Mouse (Mus musculus) forebrain, embryonic 11.5 days (tissue): Measurements from ENCODE around the gene Iqsec1. TPM values are rescaled to one million over a fixed set of nuclear protein-coding genes. Genes with fewer than 3 reads are reported as not detected.
"Not testable (repeated sequence)": the region's sequence is repeated elsewhere in the genome, so short reads cannot be mapped to it uniquely, and the experiment has no call there.

Experiments
- ATAC-seq: fragments of 200-750 bp; cut with Nextera tagmentation; replicated peaks from 2 replicates; pipeline ENCODE4 v1.8.0; 2017; ENCODE audit warnings: moderate TSS enrichment; ENCODE audit not compliant: low FRiP score
- DNase-seq: peaks from one replicate; pipeline ENCODE4 v3.0.0-alpha.2; 2017; ENCODE audit warnings: low spot score
- H3K27ac ChIP-seq: fragments of 300-500 bp; sonication (generic); 2 replicates; pipeline ENCODE4 v1.5.1; 2014; ENCODE audit warnings: low read depth, low read length
- H3K27me3 ChIP-seq: fragments of 300-500 bp; sonication (generic); 2 replicates; pipeline ENCODE4 v1.6.1; 2014; ENCODE audit warnings: mild to moderate bottlenecking, low read length, mixed read lengths; ENCODE audit not compliant: control insufficient read depth, insufficient read depth
- H3K36me3 ChIP-seq: fragments of 300-500 bp; sonication (generic); 2 replicates; pipeline ENCODE4 v1.6.1; 2014; ENCODE audit warnings: mild to moderate bottlenecking, low read length, moderate library complexity, mixed read lengths; ENCODE audit not compliant: control insufficient read depth, insufficient read depth
- H3K4me1 ChIP-seq: fragments of 300-500 bp; sonication (generic); replicated peaks from 2 replicates; pipeline ENCODE4 v1.6.1; 2014; ENCODE audit warnings: low read length, mixed read lengths; ENCODE audit not compliant: control insufficient read depth, insufficient read depth
- H3K4me2 ChIP-seq: fragments of 300-500 bp; sonication (generic); 2 replicates; pipeline ENCODE4 v1.6.1; 2014; ENCODE audit warnings: low read depth, mild to moderate bottlenecking, low read length, moderate library complexity, mixed read lengths; ENCODE audit not compliant: severe bottlenecking
- H3K4me3 ChIP-seq: fragments of 300-500 bp; sonication (generic); 2 replicates; pipeline ENCODE4 v1.5.1; 2014; ENCODE audit warnings: low read depth, low read length
- H3K9ac ChIP-seq: fragments of 300-500 bp; sonication (generic); 2 replicates; pipeline ENCODE4 v1.6.1; 2014; ENCODE audit warnings: low read length
- H3K9me3 ChIP-seq: fragments of 300-500 bp; sonication (generic); 2 replicates; pipeline ENCODE4 v1.6.1; 2016; ENCODE audit warnings: low read length, mixed read lengths; ENCODE audit not compliant: control insufficient read depth
- WGBS: fragments of 180-500 bp; shearing (Covaris S2); extraction: QIAGEN DNeasy Blood & Tissue Kit; methylation state at CpG from one replicate; pipeline ENCODE4 v1.1.7; 2014; 5-methylcytosine and 5-hydroxymethylcytosine counted together
- polyA plus RNA-seq: library from polyadenylated mRNA; unstranded; fragments of >200 nt; fragmentation: Nextera tagmentation; extraction: Ambion mirVana; gene quantifications from 2 replicates; pipeline ENCODE4 v1.2.1, GENCODE M21; 2014

The Iqsec1 gene
- polyA plus RNA-seq, 1 experiment from 2014 or later, result 15.0 TPM

GRCm38 (mm10) chr6:90656344-90656850 is 332.1 kb downstream of the Iqsec1 start:
- H3K27me3 ChIP-seq, H3K36me3 ChIP-seq, H3K9me3 ChIP-seq, H3K4me1 ChIP-seq, H3K27ac ChIP-seq, ATAC-seq, H3K4me2 ChIP-seq, DNase-seq, H3K4me3 ChIP-seq, H3K9ac ChIP-seq: not testable (repeated sequence)
- 76% methylated on average over 2 of the region's 2 CpGs for WGBS

GRCm38 (mm10) chr6:90653736-90654135 is 334.7 kb downstream of the Iqsec1 start:
- WGBS, result 59% methylated on average over 2 of the region's 2 CpGs
- H3K27me3 ChIP-seq, result no peaks in the 10 kb centered on the region
- no peak overlapping the region for H3K4me2 ChIP-seq
- no peak overlapping the region for H3K4me3 ChIP-seq
- H3K9ac ChIP-seq, result no peak overlapping the region
- no peak for ATAC-seq
- H3K27ac ChIP-seq, result no peak overlapping the region
- no peaks in the 10 kb centered on the region for H3K9me3 ChIP-seq
- H3K36me3 ChIP-seq, result no peaks in the 10 kb centered on the region
- DNase-seq, result peak; percentile 71
- H3K4me1 ChIP-seq, result no peaks in the 10 kb centered on the region

GRCm38 (mm10) chr6:90650634-90651033 is 337.9 kb downstream of the Iqsec1 start:
- Histone ChIP-seq H3K4me2 (no peak overlapping the region), H3K27ac (no peak overlapping the region), H3K36me3 (no peaks in the 10 kb centered on the region), H3K9ac (no peak overlapping the region), H3K27me3 (no peaks in the 10 kb centered on the region), H3K9me3 (no peaks in the 10 kb centered on the region), H3K4me3 (no peak overlapping the region), H3K4me1 (no peaks in the 10 kb centered on the region)
- DNase-seq (no peak), ATAC-seq (no peak)
- 71% methylated on average over 1 of the region's 1 CpGs for WGBS

GRCm38 (mm10) chr6:90649279-90649678 is 339.2 kb downstream of the Iqsec1 start:
- no peaks in the 10 kb centered on the region for H3K36me3 ChIP-seq
- DNase-seq, result no peak
- H3K9me3 ChIP-seq, result no peaks in the 10 kb centered on the region
- no peak overlapping the region for H3K9ac ChIP-seq
- no peak overlapping the region for H3K27ac ChIP-seq
- no peaks in the 10 kb centered on the region for H3K27me3 ChIP-seq
- no peak overlapping the region for H3K4me2 ChIP-seq
- no peaks in the 10 kb centered on the region for H3K4me1 ChIP-seq
- WGBS, result 88% methylated on average over 4 of the region's 4 CpGs
- no peak for ATAC-seq
- no peak overlapping the region for H3K4me3 ChIP-seq

- ATAC-seq, result no peak
- no peaks in the 10 kb centered on the region for H3K27me3 ChIP-seq
- H3K4me3 ChIP-seq, result no peak overlapping the region
- no peak overlapping the region for H3K27ac ChIP-seq
- no peaks in the 10 kb centered on the region for H3K4me1 ChIP-seq
- DNase-seq, result no peak
- H3K9ac ChIP-seq, result no peak overlapping the region
- H3K36me3 ChIP-seq, result no peaks in the 10 kb centered on the region
- no peak overlapping the region for H3K4me2 ChIP-seq
- no peaks in the 10 kb centered on the region for H3K9me3 ChIP-seq
- 80% methylated on average over 5 of the region's 6 CpGs for WGBS
Measured at GRCm38 (mm10) chr6:90648391-90648790, 340.1 kb downstream of the Iqsec1 start.

- no peaks in the 10 kb centered on the region for H3K4me1 ChIP-seq
- H3K9ac ChIP-seq, result no peak overlapping the region
- no peaks in the 10 kb centered on the region for H3K27me3 ChIP-seq
- H3K36me3 ChIP-seq, result no peaks in the 10 kb centered on the region
- H3K4me3 ChIP-seq, result no peak overlapping the region
- no peak overlapping the region for H3K4me2 ChIP-seq
- H3K27ac ChIP-seq, result no peak overlapping the region
- H3K9me3 ChIP-seq, result no peaks in the 10 kb centered on the region
- no peak for ATAC-seq
- 90% methylated on average over 4 of the region's 4 CpGs for WGBS
- DNase-seq, result no peak
Measured at GRCm38 (mm10) chr6:90644965-90645364, 343.5 kb downstream of the Iqsec1 start.

GRCm38 (mm10) chr6:90643057-90643456 is 345.4 kb downstream of the Iqsec1 start:
- Histone ChIP-seq H3K9ac (no peak overlapping the region), H3K9me3 (no peaks in the 10 kb centered on the region), H3K4me2 (no peak overlapping the region), H3K27me3 (no peaks in the 10 kb centered on the region), H3K27ac (no peak overlapping the region), H3K4me1 (no peaks in the 10 kb centered on the region), H3K4me3 (no peak overlapping the region), H3K36me3 (no peaks in the 10 kb centered on the region)
- ATAC-seq (no peak), DNase-seq (no peak)
- WGBS, result 95% methylated on average over 3 of the region's 3 CpGs

GRCm38 (mm10) chr6:90635611-90636010 is 352.9 kb downstream of the Iqsec1 start:
- no peaks in the 10 kb centered on the region for H3K36me3 ChIP-seq
- H3K9me3 ChIP-seq, result no peaks in the 10 kb centered on the region
- no peak for DNase-seq
- no peaks in the 10 kb centered on the region for H3K27me3 ChIP-seq
- H3K4me3 ChIP-seq, result no peak overlapping the region
- H3K4me1 ChIP-seq, result no peaks in the 10 kb centered on the region
- H3K4me2 ChIP-seq, result no peak overlapping the region
- H3K27ac ChIP-seq, result no peak overlapping the region
- no peak for ATAC-seq
- 93% methylated on average over 3 of the region's 3 CpGs for WGBS
- H3K9ac ChIP-seq, result no peak overlapping the region

- H3K36me3 ChIP-seq, result no peaks in the 10 kb centered on the region
- ATAC-seq, result no peak
- H3K9ac ChIP-seq, result no peak overlapping the region
- 38% methylated on average over 4 of the region's 4 CpGs for WGBS
- no peak overlapping the region for H3K4me2 ChIP-seq
- no peaks in the 10 kb centered on the region for H3K4me1 ChIP-seq
- no peak for DNase-seq
- no peak overlapping the region for H3K27ac ChIP-seq
- no peaks in the 10 kb centered on the region for H3K27me3 ChIP-seq
- H3K4me3 ChIP-seq, result no peak overlapping the region
- no peaks in the 10 kb centered on the region for H3K9me3 ChIP-seq
Measured at GRCm38 (mm10) chr6:90635081-90635480, 353.4 kb downstream of the Iqsec1 start.
